Mouse (Mus musculus): ENCODE measurements around the gene Gm11549. TPM values are rescaled to one million over a fixed set of nuclear protein-coding genes. Genes with fewer than 3 reads are reported as not detected.

Gene Gm11549
- polyA plus RNA-seq, 1 experiment = 0.19 TPM

- peak overlapping the region; percentile 91 for H3K27ac ChIP-seq (ENCODE audit: control insufficient read depth, insufficient read depth, low read depth, low read length)
- H3K4me1 ChIP-seq (ENCODE audit: control insufficient read depth, insufficient read depth, low read length) = peaks cover 7% of the 10 kb centered on the region
- no peaks in the 10 kb centered on the region for H3K36me3 ChIP-seq (ENCODE audit: control insufficient read depth, insufficient read depth, low read length)
- TF ChIP-seq CTCF (IDR thresholded peaks at IDR 0.05; ENCODE audit: control insufficient read depth, insufficient read depth, insufficient replicate concordance, low read depth, low read length) (no peak), POLR2A (IDR thresholded peaks at IDR 0.05; ENCODE audit: control insufficient read depth, low read depth, low read length) (no peak)
- H3K27me3 ChIP-seq (ENCODE audit: control insufficient read depth, insufficient read depth, low read length) = no peaks in the 10 kb centered on the region
- H3K4me3 ChIP-seq (ENCODE audit: control insufficient read depth, low read depth, low read length) = peak overlapping the region; percentile 98
These were observed 30.3 kb upstream of the Gm11549 start for GRCm38 (mm10) chr3:36551851-36552384.

- H3K4me1 ChIP-seq (ENCODE audit: control insufficient read depth, insufficient read depth, low read length) = peaks cover 8% of the 10 kb centered on the region
- peak overlapping the region; percentile 98 for H3K4me3 ChIP-seq (ENCODE audit: control insufficient read depth, low read depth, low read length)
- H3K27ac ChIP-seq (ENCODE audit: control insufficient read depth, insufficient read depth, low read depth, low read length) = no peak overlapping the region
These were observed 29.7 kb upstream of the Gm11549 start for GRCm38 (mm10) chr3:36551343-36551742.

GRCm38 (mm10) chr3:36544961-36545360 lies 23.3 kb upstream of the Gm11549 start:
- no peak for TF ChIP-seq POLR2A (IDR thresholded peaks at IDR 0.05; ENCODE audit: control insufficient read depth, low read depth, low read length)
- no peak for TF ChIP-seq CTCF (IDR thresholded peaks at IDR 0.05; ENCODE audit: control insufficient read depth, insufficient read depth, insufficient replicate concordance, low read depth, low read length)
- Histone ChIP-seq H3K36me3 (ENCODE audit: control insufficient read depth, insufficient read depth, low read length) (no peaks in the 10 kb centered on the region), H3K4me1 (ENCODE audit: control insufficient read depth, insufficient read depth, low read length) (peaks cover 2% of the 10 kb centered on the region; the same call in 1 of the 2 replicates), H3K4me3 (ENCODE audit: control insufficient read depth, low read depth, low read length) (no peak overlapping the region), H3K27me3 (ENCODE audit: control insufficient read depth, insufficient read depth, low read length) (no peaks in the 10 kb centered on the region), H3K27ac (ENCODE audit: control insufficient read depth, insufficient read depth, low read depth, low read length) (no peak overlapping the region)

More at GRCm38 (mm10) chr3:36551343-36551742, 29.7 kb upstream of the Gm11549 start:
- Histone ChIP-seq H3K27me3 (ENCODE audit: control insufficient read depth, insufficient read depth, low read length) (no peaks in the 10 kb centered on the region), H3K36me3 (ENCODE audit: control insufficient read depth, insufficient read depth, low read length) (no peaks in the 10 kb centered on the region)
- TF ChIP-seq POLR2A (IDR thresholded peaks at IDR 0.05; ENCODE audit: control insufficient read depth, low read depth, low read length) (no peak), CTCF (IDR thresholded peaks at IDR 0.05; ENCODE audit: control insufficient read depth, insufficient read depth, insufficient replicate concordance, low read depth, low read length) (no peak)

- Histone ChIP-seq H3K4me3 (ENCODE audit: control insufficient read depth, low read depth, low read length) (no peak overlapping the region), H3K36me3 (ENCODE audit: control insufficient read depth, insufficient read depth, low read length) (no peaks in the 10 kb centered on the region), H3K27me3 (ENCODE audit: control insufficient read depth, insufficient read depth, low read length) (no peaks in the 10 kb centered on the region), H3K27ac (ENCODE audit: control insufficient read depth, insufficient read depth, low read depth, low read length) (no peak overlapping the region), H3K4me1 (ENCODE audit: control insufficient read depth, insufficient read depth, low read length) (peaks cover 2% of the 10 kb centered on the region; the same call in 1 of the 2 replicates)
- TF ChIP-seq POLR2A (IDR thresholded peaks at IDR 0.05; ENCODE audit: control insufficient read depth, low read depth, low read length) (no peak), CTCF (IDR thresholded peaks at IDR 0.05; ENCODE audit: control insufficient read depth, insufficient read depth, insufficient replicate concordance, low read depth, low read length) (no peak)
These were observed 19.8 kb upstream of the Gm11549 start for GRCm38 (mm10) chr3:36541399-36541798.

GRCm38 (mm10) chr3:36540756-36541155 lies 19.1 kb upstream of the Gm11549 start:
- Histone ChIP-seq H3K27me3 (ENCODE audit: control insufficient read depth, insufficient read depth, low read length) (no peaks in the 10 kb centered on the region), H3K27ac (ENCODE audit: control insufficient read depth, insufficient read depth, low read depth, low read length) (no peak overlapping the region), H3K4me3 (ENCODE audit: control insufficient read depth, low read depth, low read length) (no peak overlapping the region), H3K4me1 (ENCODE audit: control insufficient read depth, insufficient read depth, low read length) (no peaks in the 10 kb centered on the region), H3K36me3 (ENCODE audit: control insufficient read depth, insufficient read depth, low read length) (no peaks in the 10 kb centered on the region)
- TF ChIP-seq POLR2A (IDR thresholded peaks at IDR 0.05; ENCODE audit: control insufficient read depth, low read depth, low read length) = no peak
- no peak for TF ChIP-seq CTCF (IDR thresholded peaks at IDR 0.05; ENCODE audit: control insufficient read depth, insufficient read depth, insufficient replicate concordance, low read depth, low read length)

- TF ChIP-seq CTCF (IDR thresholded peaks at IDR 0.05; ENCODE audit: control insufficient read depth, insufficient read depth, insufficient replicate concordance, low read depth, low read length) = no peak
- no peak for TF ChIP-seq POLR2A (IDR thresholded peaks at IDR 0.05; ENCODE audit: control insufficient read depth, low read depth, low read length)
- no peaks in the 10 kb centered on the region for H3K4me1 ChIP-seq (ENCODE audit: control insufficient read depth, insufficient read depth, low read length)
- no peak overlapping the region for H3K27ac ChIP-seq (ENCODE audit: control insufficient read depth, insufficient read depth, low read depth, low read length)
- H3K36me3 ChIP-seq (ENCODE audit: control insufficient read depth, insufficient read depth, low read length) = no peaks in the 10 kb centered on the region
- no peaks in the 10 kb centered on the region for H3K27me3 ChIP-seq (ENCODE audit: control insufficient read depth, insufficient read depth, low read length)
- H3K4me3 ChIP-seq (ENCODE audit: control insufficient read depth, low read depth, low read length) = no peak overlapping the region
These were observed 16.3 kb upstream of the Gm11549 start for GRCm38 (mm10) chr3:36537701-36538470.

- Histone ChIP-seq H3K27me3 (ENCODE audit: control insufficient read depth, insufficient read depth, low read length) (no peaks in the 10 kb centered on the region), H3K27ac (ENCODE audit: control insufficient read depth, insufficient read depth, low read depth, low read length) (no peak overlapping the region), H3K4me1 (ENCODE audit: control insufficient read depth, insufficient read depth, low read length) (peaks cover 3% of the 10 kb centered on the region), H3K36me3 (ENCODE audit: control insufficient read depth, insufficient read depth, low read length) (no peaks in the 10 kb centered on the region), H3K4me3 (ENCODE audit: control insufficient read depth, low read depth, low read length) (no peak overlapping the region)
- TF ChIP-seq CTCF (IDR thresholded peaks at IDR 0.05; ENCODE audit: control insufficient read depth, insufficient read depth, insufficient replicate concordance, low read depth, low read length) = no peak
- no peak for TF ChIP-seq POLR2A (IDR thresholded peaks at IDR 0.05; ENCODE audit: control insufficient read depth, low read depth, low read length)
These were observed 14.4 kb upstream of the Gm11549 start for GRCm38 (mm10) chr3:36536041-36536440.
